Mouse (Mus musculus): Measurements from ENCODE around the gene Nsmce1. TPM values are rescaled to one million over a fixed set of nuclear protein-coding genes. Genes with fewer than 3 reads are reported as not detected.

Gene Nsmce1
- polyA plus RNA-seq, 1 experiment from 2014 or later: 103 TPM

DNA sequence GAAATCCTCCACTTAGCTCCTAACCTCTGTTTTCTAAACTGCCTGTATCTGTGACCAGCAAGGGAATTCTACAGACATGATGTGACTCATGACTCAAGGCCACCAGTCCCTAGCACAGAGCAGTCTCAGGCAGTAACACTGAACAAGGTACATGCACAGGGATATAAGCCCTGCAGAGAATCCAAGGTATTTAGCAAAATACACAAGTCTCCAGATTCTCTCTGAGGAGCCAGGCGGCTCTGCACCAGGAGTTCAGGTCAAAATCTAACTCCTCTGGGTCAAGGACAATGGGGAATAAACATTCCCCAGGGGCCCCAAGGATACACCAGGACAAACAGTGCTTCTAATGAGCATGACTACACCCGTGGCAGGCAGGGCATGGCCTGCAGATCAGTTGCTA, 8.5 kb downstream of the Nsmce1 start:
- peaks cover 3% of the 10 kb centered on the region; the same call in 1 of the 2 replicates for H3K36me3 ChIP-seq (ENCODE audit: control insufficient read depth, insufficient read depth, low read length)
- no peak overlapping the region for H3K27ac ChIP-seq (ENCODE audit: low read length)
- peaks cover 12% of the 10 kb centered on the region; the same call in 1 of the 2 replicates for H3K4me1 ChIP-seq (ENCODE audit: control insufficient read depth, insufficient read depth, low read length)
- no peaks in the 10 kb centered on the region for H3K27me3 ChIP-seq (ENCODE audit: control insufficient read depth, insufficient read depth, low read length)
- WGBS: 50% methylated on average over 2 of the region's 2 CpGs
- H3K9me3 ChIP-seq (replicated peaks; ENCODE audit: control insufficient read depth, low read length): no peaks in the 10 kb centered on the region
- no peak overlapping the region for H3K4me3 ChIP-seq (replicated peaks; ENCODE audit: low read length)
- H3K4me2 ChIP-seq (ENCODE audit: low read depth, low read length): no peak overlapping the region
- no peak overlapping the region for H3K9ac ChIP-seq (ENCODE audit: low read length)
- no peak for ATAC-seq (ENCODE audit: insufficient read depth, low FRiP score)

DNA sequence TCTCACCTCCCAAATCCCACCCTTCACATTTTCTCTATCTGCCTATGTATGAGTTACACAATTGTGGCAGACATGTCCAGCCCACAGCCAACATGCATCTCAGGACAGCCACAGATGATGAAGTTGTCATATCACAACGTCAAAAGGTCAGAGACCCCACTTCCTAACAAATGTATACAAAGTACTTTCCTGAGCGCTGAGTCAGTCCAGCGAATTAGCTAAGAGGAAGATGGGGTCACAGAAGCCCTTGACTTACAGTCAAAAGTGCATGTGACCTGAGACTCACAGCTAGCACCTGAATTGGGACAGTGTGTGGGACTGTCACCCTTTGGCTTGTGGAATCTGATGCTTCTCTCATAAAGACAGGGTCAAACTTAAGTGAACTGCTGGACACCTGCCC, 9.1 kb downstream of the Nsmce1 start:
- ATAC-seq (ENCODE audit: insufficient read depth, low FRiP score): no peak
- H3K9ac ChIP-seq (ENCODE audit: low read length): no peak overlapping the region
- H3K4me2 ChIP-seq (ENCODE audit: low read depth, low read length): no peak overlapping the region
- peaks cover 3% of the 10 kb centered on the region; the same call in 1 of the 2 replicates for H3K36me3 ChIP-seq (ENCODE audit: control insufficient read depth, insufficient read depth, low read length)
- H3K4me3 ChIP-seq (replicated peaks; ENCODE audit: low read length): no peak overlapping the region
- 54% methylated on average over 3 of the region's 3 CpGs for WGBS
- no peaks in the 10 kb centered on the region for H3K9me3 ChIP-seq (replicated peaks; ENCODE audit: control insufficient read depth, low read length)
- no peaks in the 10 kb centered on the region for H3K27me3 ChIP-seq (ENCODE audit: control insufficient read depth, insufficient read depth, low read length)
- no peak overlapping the region for H3K27ac ChIP-seq (ENCODE audit: low read length)
- peaks cover 12% of the 10 kb centered on the region; the same call in 1 of the 2 replicates for H3K4me1 ChIP-seq (ENCODE audit: control insufficient read depth, insufficient read depth, low read length)

GRCm38 (mm10) chr7:125480518-125480917, 10.9 kb downstream of the Nsmce1 start:
- Histone ChIP-seq H3K27ac (ENCODE audit: low read length) (no peak overlapping the region), H3K4me3 (replicated peaks; ENCODE audit: low read length) (no peak overlapping the region), H3K9ac (ENCODE audit: low read length) (no peak overlapping the region), H3K4me1 (ENCODE audit: control insufficient read depth, insufficient read depth, low read length) (peaks cover 18% of the 10 kb centered on the region), H3K4me2 (ENCODE audit: low read depth, low read length) (no peak overlapping the region), H3K27me3 (ENCODE audit: control insufficient read depth, insufficient read depth, low read length) (no peaks in the 10 kb centered on the region), H3K9me3 (replicated peaks; ENCODE audit: control insufficient read depth, low read length) (no peaks in the 10 kb centered on the region), H3K36me3 (ENCODE audit: control insufficient read depth, insufficient read depth, low read length) (peaks cover 3% of the 10 kb centered on the region; the same call in 1 of the 2 replicates)
- no peak for ATAC-seq (ENCODE audit: insufficient read depth, low FRiP score)
- 86% methylated on average over 4 of the region's 4 CpGs for WGBS

- peaks cover 3% of the 10 kb centered on the region; the same call in 1 of the 2 replicates for H3K36me3 ChIP-seq (ENCODE audit: control insufficient read depth, insufficient read depth, low read length)
- no peaks in the 10 kb centered on the region for H3K9me3 ChIP-seq (replicated peaks; ENCODE audit: control insufficient read depth, low read length)
- no peak overlapping the region for H3K4me2 ChIP-seq (ENCODE audit: low read depth, low read length)
- 0 out of 2 replicates have a peak, but pooled peaks have one; percentile 8 for ATAC-seq (ENCODE audit: insufficient read depth, low FRiP score)
- no peak overlapping the region for H3K4me3 ChIP-seq (replicated peaks; ENCODE audit: low read length)
- peaks cover 19% of the 10 kb centered on the region for H3K4me1 ChIP-seq (ENCODE audit: control insufficient read depth, insufficient read depth, low read length)
- H3K9ac ChIP-seq (ENCODE audit: low read length): no peak overlapping the region
- WGBS: 51% methylated on average over 7 of the region's 7 CpGs
- H3K27me3 ChIP-seq (ENCODE audit: control insufficient read depth, insufficient read depth, low read length): no peaks in the 10 kb centered on the region
- H3K27ac ChIP-seq (ENCODE audit: low read length): no peak overlapping the region
Measured at GRCm38 (mm10) chr7:125478391-125478984, 12.9 kb downstream of the Nsmce1 start.

DNA sequence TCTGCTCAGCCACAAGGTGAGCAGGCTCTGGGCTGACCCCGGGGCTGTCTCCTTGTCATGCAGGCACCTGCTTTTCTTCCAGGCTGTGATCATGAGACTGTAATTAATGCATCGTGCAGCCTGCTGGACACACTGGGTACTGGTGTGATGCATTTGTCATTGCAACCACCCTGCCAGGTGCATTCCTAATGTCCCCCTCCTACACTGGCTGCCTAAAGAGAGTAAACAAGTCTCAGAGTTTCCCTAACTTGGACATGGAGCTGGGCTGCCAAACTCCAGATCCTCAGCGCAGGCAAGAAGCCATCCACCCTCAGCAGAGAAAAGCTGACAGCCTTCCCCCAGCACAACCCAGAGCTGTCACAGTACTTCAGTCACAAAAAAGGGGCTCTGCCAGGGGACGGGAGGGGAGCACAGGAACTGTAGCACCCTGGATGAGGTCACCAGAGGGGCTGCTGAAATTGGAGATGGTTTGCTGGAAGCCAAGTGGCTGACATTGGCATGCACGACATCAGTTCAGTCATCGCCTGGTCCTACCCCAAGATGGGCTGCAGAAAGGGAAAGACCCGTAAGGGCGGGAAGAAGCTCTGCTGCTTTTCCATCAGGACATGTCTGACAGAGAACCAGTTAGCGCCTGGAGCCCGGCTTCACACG, 15.7 kb downstream of the Nsmce1 start:
- Histone ChIP-seq H3K9me3 (replicated peaks; ENCODE audit: control insufficient read depth, low read length) (no peaks in the 10 kb centered on the region), H3K4me3 (replicated peaks; ENCODE audit: low read length) (no peak overlapping the region), H3K4me1 (ENCODE audit: control insufficient read depth, insufficient read depth, low read length) (peaks cover 34% of the 10 kb centered on the region), H3K9ac (ENCODE audit: low read length) (peak overlapping the region; percentile 42), H3K4me2 (ENCODE audit: low read depth, low read length) (no peak overlapping the region), H3K27ac (ENCODE audit: low read length) (peak overlapping the region; percentile 85), H3K36me3 (ENCODE audit: control insufficient read depth, insufficient read depth, low read length) (peaks cover 7% of the 10 kb centered on the region), H3K27me3 (ENCODE audit: control insufficient read depth, insufficient read depth, low read length) (no peaks in the 10 kb centered on the region)
- 59% methylated on average over 11 of the region's 11 CpGs for WGBS
- peak; percentile 62; the same call in 1 of the 2 replicates for ATAC-seq (ENCODE audit: insufficient read depth, low FRiP score)

GRCm38 (mm10) chr7:125474535-125474934, 16.9 kb downstream of the Nsmce1 start:
- no peak overlapping the region for H3K9ac ChIP-seq (ENCODE audit: low read length)
- H3K4me3 ChIP-seq (replicated peaks; ENCODE audit: low read length): no peak overlapping the region
- no peaks in the 10 kb centered on the region for H3K27me3 ChIP-seq (ENCODE audit: control insufficient read depth, insufficient read depth, low read length)
- peaks cover 34% of the 10 kb centered on the region for H3K4me1 ChIP-seq (ENCODE audit: control insufficient read depth, insufficient read depth, low read length)
- no peak overlapping the region for H3K4me2 ChIP-seq (ENCODE audit: low read depth, low read length)
- 76% methylated on average over 4 of the region's 4 CpGs for WGBS
- no peaks in the 10 kb centered on the region for H3K9me3 ChIP-seq (replicated peaks; ENCODE audit: control insufficient read depth, low read length)
- peak overlapping the region; percentile 85; the same call in 1 of the 2 replicates for H3K27ac ChIP-seq (ENCODE audit: low read length)
- H3K36me3 ChIP-seq (ENCODE audit: control insufficient read depth, insufficient read depth, low read length): peaks cover 8% of the 10 kb centered on the region; the same call in 1 of the 2 replicates
- no peak for ATAC-seq (ENCODE audit: insufficient read depth, low FRiP score)

- Histone ChIP-seq H3K27me3 (ENCODE audit: control insufficient read depth, insufficient read depth, low read length) (no peaks in the 10 kb centered on the region), H3K4me2 (ENCODE audit: low read depth, low read length) (no peak overlapping the region; the same call in 1 of the 2 replicates), H3K4me3 (replicated peaks; ENCODE audit: low read length) (no peak overlapping the region), H3K36me3 (ENCODE audit: control insufficient read depth, insufficient read depth, low read length) (peaks cover 31% of the 10 kb centered on the region), H3K4me1 (ENCODE audit: control insufficient read depth, insufficient read depth, low read length) (peaks cover 29% of the 10 kb centered on the region), H3K27ac (ENCODE audit: low read length) (peak overlapping the region; percentile 93), H3K9ac (ENCODE audit: low read length) (peak overlapping the region; percentile 50), H3K9me3 (replicated peaks; ENCODE audit: control insufficient read depth, low read length) (no peaks in the 10 kb centered on the region)
- peak; percentile 51 for ATAC-seq (ENCODE audit: insufficient read depth, low FRiP score)
- 19% methylated on average over 13 of the region's 13 CpGs for WGBS
Measured at GRCm38 (mm10) chr7:125471991-125472741, 19.2 kb downstream of the Nsmce1 start.

- ATAC-seq (ENCODE audit: insufficient read depth, low FRiP score): no peak
- Histone ChIP-seq H3K4me1 (ENCODE audit: control insufficient read depth, insufficient read depth, low read length) (peaks cover 20% of the 10 kb centered on the region), H3K27me3 (ENCODE audit: control insufficient read depth, insufficient read depth, low read length) (no peaks in the 10 kb centered on the region), H3K36me3 (ENCODE audit: control insufficient read depth, insufficient read depth, low read length) (peaks cover 39% of the 10 kb centered on the region), H3K4me2 (ENCODE audit: low read depth, low read length) (no peak overlapping the region), H3K4me3 (replicated peaks; ENCODE audit: low read length) (no peak overlapping the region), H3K9ac (ENCODE audit: low read length) (no peak overlapping the region), H3K27ac (ENCODE audit: low read length) (no peak overlapping the region), H3K9me3 (replicated peaks; ENCODE audit: control insufficient read depth, low read length) (no peaks in the 10 kb centered on the region)
- 86% methylated on average over 4 of the region's 4 CpGs for WGBS
Measured at GRCm38 (mm10) chr7:125470901-125471300, 20.5 kb downstream of the Nsmce1 start.

GRCm38 (mm10) chr7:125469937-125470336, 21.5 kb downstream of the Nsmce1 start:
- no peak overlapping the region for H3K4me2 ChIP-seq (ENCODE audit: low read depth, low read length)
- 29% methylated on average over 5 of the region's 5 CpGs for WGBS
- no peak overlapping the region for H3K9ac ChIP-seq (ENCODE audit: low read length)
- no peaks in the 10 kb centered on the region for H3K9me3 ChIP-seq (replicated peaks; ENCODE audit: control insufficient read depth, low read length)
- peaks cover 15% of the 10 kb centered on the region for H3K4me1 ChIP-seq (ENCODE audit: control insufficient read depth, insufficient read depth, low read length)
- no peak for ATAC-seq (ENCODE audit: insufficient read depth, low FRiP score)
- peaks cover 39% of the 10 kb centered on the region for H3K36me3 ChIP-seq (ENCODE audit: control insufficient read depth, insufficient read depth, low read length)
- no peaks in the 10 kb centered on the region for H3K27me3 ChIP-seq (ENCODE audit: control insufficient read depth, insufficient read depth, low read length)
- no peak overlapping the region for H3K27ac ChIP-seq (ENCODE audit: low read length)
- no peak overlapping the region for H3K4me3 ChIP-seq (replicated peaks; ENCODE audit: low read length)
